Mouse (Mus musculus): ENCODE measurements around the gene Wdtc1.

- TF ChIP-seq CTCF (IDR thresholded peaks at IDR 0.05; ENCODE audit: low read depth) (no peak), EP300 (IDR thresholded peaks at IDR 0.05; ENCODE audit: low read depth) (no peak)
Observed at GRCm38 (mm10) chr4:133348051-133348775, 5.1 kb downstream of the Wdtc1 start.

All from heart, postnatal 0 days (tissue).